Mouse (Mus musculus) heart, embryonic 12.5 days (tissue): Measurements from ENCODE around the gene Psmd7. TPM values are rescaled to one million over a fixed set of nuclear protein-coding genes. Genes with fewer than 3 reads are reported as not detected.

Experiments
- microRNA counts: library from miRNA; unstranded; fragments of <30 nt; microRNA quantifications from one replicate; lab custom pipeline; 2017
- microRNA-seq: library from miRNA; unstranded; fragments of <30 nt; microRNA quantifications from one replicate; pipeline ENCODE4, GENCODE M21; 2017
- polyA plus RNA-seq: library from polyadenylated mRNA; unstranded; fragments of >200 nt; fragmentation: Nextera tagmentation; extraction: Ambion mirVana; gene quantifications from 2 replicates; pipeline ENCODE4 v1.2.1, GENCODE M21; 2016

Psmd7 gene
- polyA plus RNA-seq, 1 experiment from 2014 or later = 199 TPM

MicroRNAs encoded within 50 kb of the gene (microRNA counts, 519-probe panel; counts per million panel counts)
- microRNA mmu-miR-140 (lab: Ali Mortazavi, UCI) = 5,253 counts per million, percentile 61 among the panel's probes with 10 or more counts

Small RNA genes within 50 kb of the gene (microRNA-seq; reads per million reads assigned to microRNA genes)
- gene Mir140 = 4,045 reads per million, percentile 91 among the genes with 10 or more reads in this experiment

Other genes starting within 250 kb of the Psmd7 start
- 4.8 and 5.6 TPM in 2 replicates for gene Nqo1, start 185.3 kb downstream of the Psmd7 start, polyA plus RNA-seq
- 47.0 and 50.5 TPM in 2 replicates for gene Nob1, start 163.4 kb downstream of the Psmd7 start, polyA plus RNA-seq
- 37.6 and 40.7 TPM in 2 replicates for gene Wwp2, start 152.1 kb downstream of the Psmd7 start, polyA plus RNA-seq